Mouse (Mus musculus) thymus, adult 2 months (tissue): ENCODE measurements around the gene Rrbp1. TPM values are rescaled to one million over a fixed set of nuclear protein-coding genes. Genes with fewer than 3 reads are reported as not detected.

ENCODE experiments used
- DNase-seq: peaks from one replicate; pipeline ENCODE4 v3.0.0; 2021
- H3K27ac ChIP-seq: fragments of 200-500 bp; 2 replicates; pipeline ENCODE4 v1.5.1; 2012; ENCODE audit warnings: low read length, control low read depth; ENCODE audit not compliant: control insufficient read depth, insufficient read depth
- H3K27me3 ChIP-seq: fragments of 200-500 bp; 2 replicates; pipeline ENCODE4 v1.6.1; 2012; ENCODE audit warnings: mild to moderate bottlenecking, low read length, moderate library complexity, mixed read lengths; ENCODE audit not compliant: control insufficient read depth, insufficient read depth
- H3K36me3 ChIP-seq: fragments of 200-500 bp; 2 replicates; pipeline ENCODE4 v1.6.1; 2012; ENCODE audit warnings: mild to moderate bottlenecking, low read length, moderate library complexity; ENCODE audit not compliant: control insufficient read depth, insufficient read depth
- H3K4me1 ChIP-seq: fragments of 200-500 bp; replicated peaks from 2 replicates; pipeline ENCODE4 v1.6.1; 2012; ENCODE audit warnings: low read length; ENCODE audit not compliant: control insufficient read depth, insufficient read depth
- H3K4me3 ChIP-seq: fragments of 200-500 bp; 2 replicates; pipeline ENCODE4 v1.5.1; 2012; ENCODE audit warnings: mild to moderate bottlenecking, low read length, control low read depth, moderate library complexity; ENCODE audit not compliant: control insufficient read depth, insufficient read depth
- CTCF ChIP-seq: fragments of 200-500 bp; IDR thresholded peaks from 2 replicates; pipeline ENCODE4 v1.5.1; 2012; ENCODE audit warnings: mild to moderate bottlenecking, control low read depth, low read length, moderate library complexity, borderline replicate concordance; ENCODE audit not compliant: control insufficient read depth, poor library complexity, insufficient read depth; ENCODE audit errors: extremely low read depth
- POLR2A ChIP-seq: fragments of 200-500 bp; IDR thresholded peaks from 2 replicates; pipeline ENCODE4 v1.6.1; 2012; ENCODE audit warnings: mild to moderate bottlenecking, low read length, control low read depth, moderate library complexity; ENCODE audit not compliant: control insufficient read depth, poor library complexity, insufficient read depth; ENCODE audit errors: extremely low read depth
- WGBS: fragments of 180-500 bp; shearing (Covaris S2); methylation state at CpG from one replicate; pipeline ENCODE4 v1.1.7; 2018; 5-methylcytosine and 5-hydroxymethylcytosine counted together
- polyA plus RNA-seq: library from polyadenylated mRNA; depleted of rRNA; stranded (reverse); fragments of >200 nt; gene quantifications from 2 replicates; pipeline ENCODE4 v1.2.3, GENCODE M21; 2012; rRNA removed

Rrbp1 gene
- polyA plus RNA-seq, 1 experiment, result 33.8 TPM

DNA sequence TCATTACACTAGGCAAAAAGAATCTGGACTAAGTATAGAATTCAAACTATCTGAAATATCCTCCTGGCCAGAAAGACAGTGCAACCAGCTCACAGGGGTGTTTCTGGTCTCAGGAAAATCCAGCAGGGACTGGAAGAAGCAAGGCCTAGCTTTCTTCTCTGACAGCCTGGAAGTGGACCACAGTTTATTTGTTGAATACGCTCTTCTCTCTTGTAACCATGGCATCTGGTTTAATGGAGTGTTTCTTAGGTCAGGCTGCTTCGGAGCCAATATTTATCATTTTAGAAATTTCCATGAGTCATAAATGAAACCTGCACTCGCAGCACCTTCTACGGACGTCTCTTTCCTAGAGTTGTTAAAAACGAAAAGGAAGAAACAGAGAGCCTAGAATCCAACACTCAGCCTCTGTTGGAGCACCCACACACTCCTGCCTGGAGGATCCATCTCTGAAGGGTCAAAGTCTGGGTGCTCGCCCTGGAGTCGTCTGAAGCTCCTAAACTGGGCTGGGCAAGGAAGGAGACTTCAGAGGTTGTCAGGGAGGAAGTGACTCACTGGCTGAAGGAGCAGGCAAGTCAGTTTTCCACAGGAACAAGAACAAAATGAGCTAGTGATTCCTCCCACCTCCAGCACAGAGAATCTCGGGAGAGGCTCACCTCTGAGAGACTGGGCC lies 107.6 kb downstream of the Rrbp1 start:
- DNase-seq, result no peak
- Histone ChIP-seq H3K27me3 (no peaks in the 10 kb centered on the region), H3K4me1 (no peaks in the 10 kb centered on the region), H3K27ac (no peak overlapping the region), H3K36me3 (no peaks in the 10 kb centered on the region), H3K4me3 (no peak overlapping the region)
- 81% methylated on average over 9 of the region's 9 CpGs for WGBS
- no peak for TF ChIP-seq POLR2A
- no peak for TF ChIP-seq CTCF

GRCm38 (mm10) chr2:143900821-143901351 lies 110.2 kb downstream of the Rrbp1 start:
- Histone ChIP-seq H3K4me3 (no peak overlapping the region), H3K4me1 (no peaks in the 10 kb centered on the region), H3K27me3 (no peaks in the 10 kb centered on the region), H3K27ac (no peak overlapping the region), H3K36me3 (no peaks in the 10 kb centered on the region)
- no peak for TF ChIP-seq POLR2A
- TF ChIP-seq CTCF, result no peak
- DNase-seq, result no peak
- 90% methylated on average over 5 of the region's 5 CpGs for WGBS

DNA sequence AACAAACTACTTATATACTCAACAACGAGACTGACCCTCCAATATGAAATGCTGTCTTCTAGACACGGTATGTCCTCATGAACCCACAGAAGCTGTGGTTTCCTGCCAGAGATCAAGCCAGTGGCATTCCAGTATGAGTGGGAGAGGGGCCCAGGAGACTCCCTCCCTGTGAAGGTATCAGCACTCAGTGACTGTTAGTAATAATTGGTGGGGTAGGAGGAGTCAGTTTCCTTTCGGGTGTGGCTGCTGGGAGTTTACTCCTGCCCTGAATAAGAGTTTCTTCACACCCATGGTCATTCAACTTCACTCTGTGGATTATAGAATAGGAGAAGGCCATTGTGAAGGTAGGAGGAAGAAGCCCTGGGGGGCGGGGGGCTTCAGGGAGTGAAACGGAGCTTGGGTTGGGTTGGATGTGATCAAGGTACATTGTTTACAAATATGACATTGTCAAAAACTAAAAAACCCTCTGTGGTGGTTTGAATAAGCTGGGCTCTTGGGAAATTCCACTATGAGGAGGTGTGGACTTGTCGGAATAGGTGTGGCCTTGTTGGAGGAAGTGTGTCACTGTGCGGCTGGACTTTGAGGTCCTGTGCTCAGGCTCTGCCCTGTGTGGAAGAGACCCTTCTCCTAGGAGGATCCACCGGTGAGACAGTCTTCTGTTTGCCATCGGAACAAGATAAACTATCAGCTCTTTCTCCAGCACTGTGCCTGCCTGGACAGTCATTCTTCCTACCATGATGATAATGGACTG lies 111.4 kb downstream of the Rrbp1 start:
- Histone ChIP-seq H3K4me1 (no peaks in the 10 kb centered on the region), H3K36me3 (no peaks in the 10 kb centered on the region), H3K27ac (no peak overlapping the region), H3K4me3 (no peak overlapping the region), H3K27me3 (no peaks in the 10 kb centered on the region)
- no peak for DNase-seq
- TF ChIP-seq CTCF (no peak), POLR2A (no peak)
- 91% methylated on average over 9 of the region's 9 CpGs for WGBS

Other genes with a start within 250 kb of the Rrbp1 start
- 0.32 and 0.35 TPM in 2 replicates for gene Bfsp1, start 148.1 kb downstream of the Rrbp1 start, polyA plus RNA-seq
- gene Dstn, start 95.9 kb downstream of the Rrbp1 start, polyA plus RNA-seq, result 13.9 and 15.6 TPM in 2 replicates
- not detected in 2 replicates for gene Banf2, start 21.8 kb upstream of the Rrbp1 start, polyA plus RNA-seq